Mouse (Mus musculus) gastrocnemius, postnatal 14 days (tissue): Measurements from ENCODE around the gene Slc39a13. TPM values are rescaled to one million over a fixed set of nuclear protein-coding genes. Genes with fewer than 3 reads are reported as not detected.
A peak's percentile ranks its signal among the peaks of the same experiment; 100 is the strongest.
"Not testable (repeated sequence)": the region's sequence is repeated elsewhere in the genome, so short reads cannot be mapped to it uniquely, and the experiment has no call there.

Experiments
- DNase-seq: peaks from one replicate; pipeline ENCODE4 v3.0.0; 2021; ENCODE audit warnings: mixed read lengths
- intact Hi-C: fragments of 180-260 bp; cut with DNase I; formaldehyde crosslinking; loops from one replicate; pipeline ENCODE4 v1.15.1; 2025; ENCODE audit warnings: low total_unique reads
- total RNA-seq, 2 experiments: library from RNA; stranded (reverse); gene quantifications; 2 replicates each; pipeline ENCODE4 v1.2.3; 2021

The Slc39a13 gene
- total RNA-seq, 2 experiments from 2014 or later: 21.7 to 25.9 TPM

GRCm38 (mm10) chr2:91069306-91070000 lies 764 bp downstream of the Slc39a13 start:
- DNase-seq: no peak
- intact Hi-C loops: no loop called here

GRCm38 (mm10) chr2:91068872-91069165 lies 1.4 kb downstream of the Slc39a13 start:
- DNase-seq: no peak
- intact Hi-C loops: no loop called here

GRCm38 (mm10) chr2:91068162-91068871 lies 1.9 kb downstream of the Slc39a13 start:
- intact Hi-C loops: no loop called here
- DNase-seq: no peak

- intact Hi-C loops: no loop called here
- DNase-seq: no peak
Measured at GRCm38 (mm10) chr2:91066455-91066854, 3.8 kb downstream of the Slc39a13 start.

- peak; percentile 74 for DNase-seq
- intact Hi-C loops: no loop called here
Measured at GRCm38 (mm10) chr2:91065544-91065943, 4.7 kb downstream of the Slc39a13 start.

- no peak for DNase-seq
- intact Hi-C loops: loop anchor here (5.0 kb wide), 1 partner anchor 197 kb away; no protein-coding TSS in a partner anchor
Measured at GRCm38 (mm10) chr2:91064211-91064610, 6.0 kb downstream of the Slc39a13 start.

- intact Hi-C loops: loop anchor here (5.0 kb wide), 1 partner anchor 196 kb away; no protein-coding TSS in a partner anchor
- no peak for DNase-seq
Measured at GRCm38 (mm10) chr2:91062779-91063606, 7.2 kb downstream of the Slc39a13 start.

- intact Hi-C loops: loop anchor here (5.0 kb wide), 1 partner anchor 195 kb away; no protein-coding TSS in a partner anchor
- peak; percentile 67 for DNase-seq
Measured at GRCm38 (mm10) chr2:91061849-91062481, 8.3 kb downstream of the Slc39a13 start.

- DNase-seq: peak; percentile 38
- intact Hi-C loops: loop anchor here (5.0 kb wide), 1 partner anchor 193 kb away; no protein-coding TSS in a partner anchor
Measured at GRCm38 (mm10) chr2:91060544-91061355, 9.5 kb downstream of the Slc39a13 start.

GRCm38 (mm10) chr2:91059376-91059775 lies 10.8 kb downstream of the Slc39a13 start:
- intact Hi-C loops: no loop called here

GRCm38 (mm10) chr2:91058435-91058834 lies 11.8 kb downstream of the Slc39a13 start:
- no peak for DNase-seq
- intact Hi-C loops: no loop called here

More at GRCm38 (mm10) chr2:91059376-91059775, 10.8 kb downstream of the Slc39a13 start:
- no peak for DNase-seq

GRCm38 (mm10) chr2:91053934-91054382 lies 16.3 kb downstream of the Slc39a13 start, which contains the start of gene Psmc3:
Gene Psmc3 (plus strand): TSS chr2:91054009.
- intact Hi-C loops: no loop called here
- DNase-seq: peak; percentile 99

GRCm38 (mm10) chr2:91053181-91053933 lies 16.9 kb downstream of the Slc39a13 start:
- no peak for DNase-seq
- intact Hi-C loops: no loop called here

GRCm38 (mm10) chr2:91052752-91053151 lies 17.5 kb downstream of the Slc39a13 start:
- DNase-seq: no peak
- intact Hi-C loops: no loop called here

- intact Hi-C loops: no loop called here
- DNase-seq: no peak
Measured at GRCm38 (mm10) chr2:91051917-91052316, 18.3 kb downstream of the Slc39a13 start.

GRCm38 (mm10) chr2:91047359-91047758 lies 22.9 kb downstream of the Slc39a13 start:
- DNase-seq: no peak
- intact Hi-C loops: no loop called here

- intact Hi-C loops, DNase-seq: not testable (repeated sequence)
Measured at GRCm38 (mm10) chr2:91045805-91046204, 24.4 kb downstream of the Slc39a13 start.

GRCm38 (mm10) chr2:91044727-91045126 lies 25.5 kb downstream of the Slc39a13 start:
- DNase-seq: no peak
- intact Hi-C loops: no loop called here
